Mouse (Mus musculus): ENCODE data around the gene Ube2j1. TPM values are rescaled to one million over a fixed set of nuclear protein-coding genes. Genes with fewer than 3 reads are reported as not detected.
A peak's percentile ranks its signal among the peaks of the same experiment; 100 is the strongest.
"Not testable (repeated sequence)": the region's sequence is repeated elsewhere in the genome, so short reads cannot be mapped to it uniquely, and the experiment has no call there.

Gene Ube2j1
- total RNA-seq (2021), result 59.8 and 61.4 TPM in 2 replicates
- long read RNA-seq, transcript Ube2j1-202 (8 exons, 3,530 nt), result major isoform, 21 of 45 reads
- long read RNA-seq, partial matches to known transcripts, result 4 of 45 reads
- long read RNA-seq, other reads (novel, unspliced or antisense), result 20 of 45 reads

DNA sequence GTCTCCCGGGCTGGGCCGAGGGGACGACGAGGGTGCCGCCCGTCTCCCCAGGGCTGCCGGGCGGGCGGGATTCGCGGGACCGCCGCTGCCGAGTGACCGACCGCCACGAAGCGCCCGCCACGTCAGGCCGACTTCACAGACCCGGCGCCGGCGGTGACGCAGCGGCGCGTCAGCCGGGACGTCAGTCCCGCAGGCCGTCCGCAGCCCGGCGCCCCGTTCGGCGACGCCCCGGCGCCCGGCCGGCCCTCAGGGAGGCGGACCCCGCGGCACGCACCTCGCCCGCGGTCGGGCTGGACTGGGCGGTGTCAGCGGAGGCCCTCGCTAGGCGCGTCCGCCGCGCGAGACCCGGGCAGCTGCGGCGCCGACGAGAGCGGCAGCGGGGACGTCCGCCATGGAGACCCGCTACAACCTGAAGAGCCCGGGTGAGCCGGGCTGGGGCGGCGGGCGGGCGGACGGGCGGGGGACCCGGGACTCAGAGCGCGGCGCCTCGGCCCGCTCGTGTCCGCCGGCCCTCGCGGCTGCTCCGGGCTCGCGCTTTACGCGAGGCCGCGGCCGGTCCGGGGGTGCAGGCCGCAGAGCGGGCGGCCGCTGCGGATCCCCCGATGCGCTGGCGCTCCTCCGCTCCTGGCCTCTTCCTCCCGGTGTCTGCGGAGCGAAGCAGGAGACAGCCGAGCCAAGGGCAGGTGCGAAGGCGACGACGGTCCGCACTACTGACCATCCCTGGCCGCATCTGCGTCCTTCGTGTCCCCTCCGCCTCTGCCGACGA lies at the start of gene Ube2j1:
Gene Ube2j1 (plus strand): TSS at position 222 of the 766 bp plus-strand sequence.
- peak; percentile 91 for DNase-seq

DNA sequence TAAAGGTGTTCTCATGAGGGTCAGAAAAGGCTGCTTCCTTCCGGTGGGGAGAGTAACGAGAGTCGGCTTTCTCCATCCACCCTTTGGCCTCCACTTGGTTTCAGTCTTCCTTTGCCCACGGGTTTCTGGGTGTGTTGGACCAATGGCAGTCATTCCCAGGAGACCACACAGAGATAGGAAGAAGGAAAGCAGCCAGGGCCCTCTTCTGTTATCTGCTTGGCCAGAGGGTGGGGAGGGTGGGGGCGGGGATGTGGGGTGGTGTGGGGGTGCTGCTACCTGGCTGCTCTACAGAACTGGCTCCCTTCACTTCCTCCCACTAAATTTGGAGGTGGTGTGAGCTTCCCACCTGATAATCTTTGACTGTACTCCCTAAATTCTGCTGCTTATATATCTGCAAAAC lies 49.6 kb upstream of the Ube2j1 start:
- DNase-seq, result no peak

DNA sequence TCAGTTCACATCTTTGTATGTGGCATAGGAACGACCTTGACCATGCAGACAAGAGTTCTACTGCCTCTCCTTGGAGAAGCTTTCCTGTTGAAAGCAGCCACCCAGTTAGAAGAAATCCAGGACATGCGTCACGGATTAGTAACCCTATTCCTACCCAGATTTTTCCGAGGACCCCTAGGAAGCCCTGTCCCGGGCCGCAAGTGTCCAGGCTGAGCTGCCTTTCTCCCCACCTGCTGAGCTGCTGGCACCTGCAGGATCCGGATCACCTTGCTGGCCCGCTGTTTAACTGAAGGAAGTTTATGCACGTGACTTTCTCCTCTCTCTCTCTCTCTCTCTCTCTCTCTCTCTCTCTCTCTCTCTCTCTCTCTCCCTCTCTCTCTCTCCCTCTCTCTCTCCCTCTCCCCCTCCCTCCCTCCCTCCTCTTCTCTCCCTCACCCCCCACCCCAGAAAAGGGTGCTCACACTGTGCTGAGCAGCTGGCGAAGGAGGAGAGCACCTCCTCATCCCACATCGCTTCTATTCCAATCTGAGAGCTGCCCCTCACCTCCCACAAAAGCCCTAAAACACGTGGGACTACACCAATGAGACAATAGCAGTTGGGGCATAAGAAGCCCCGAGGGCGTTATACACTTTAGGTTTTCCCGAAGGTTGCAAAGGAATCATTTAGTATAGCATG lies 49.0 kb upstream of the Ube2j1 start:
- DNase-seq, result peak; percentile 6

DNA sequence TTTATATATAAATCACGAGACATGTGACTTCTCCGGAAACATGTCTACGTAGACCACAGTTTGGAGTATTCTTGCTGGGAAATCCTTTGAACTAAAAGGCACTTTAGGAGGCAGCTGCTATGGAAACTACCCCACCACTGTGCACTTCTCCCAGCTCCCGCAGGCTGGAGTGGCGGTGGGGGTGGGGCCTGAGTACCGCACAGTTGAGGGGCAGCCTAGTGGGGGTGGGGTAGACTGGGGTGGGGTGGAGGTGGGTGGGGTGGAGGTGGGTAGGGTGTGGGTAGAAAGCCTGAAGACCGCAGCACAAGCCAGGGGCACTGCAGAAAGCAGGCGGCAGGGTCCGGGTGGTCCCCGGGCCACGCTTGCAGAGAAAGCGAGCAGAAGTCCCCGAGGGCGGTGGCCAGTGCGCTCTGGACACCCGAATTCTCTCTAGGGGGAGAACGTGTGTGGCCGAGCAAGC lies 48.5 kb upstream of the Ube2j1 start, which contains the start of gene Rragd:
Gene Rragd (plus strand): TSS at position 322 of the 460 bp plus-strand sequence.
- no peak for DNase-seq

DNA sequence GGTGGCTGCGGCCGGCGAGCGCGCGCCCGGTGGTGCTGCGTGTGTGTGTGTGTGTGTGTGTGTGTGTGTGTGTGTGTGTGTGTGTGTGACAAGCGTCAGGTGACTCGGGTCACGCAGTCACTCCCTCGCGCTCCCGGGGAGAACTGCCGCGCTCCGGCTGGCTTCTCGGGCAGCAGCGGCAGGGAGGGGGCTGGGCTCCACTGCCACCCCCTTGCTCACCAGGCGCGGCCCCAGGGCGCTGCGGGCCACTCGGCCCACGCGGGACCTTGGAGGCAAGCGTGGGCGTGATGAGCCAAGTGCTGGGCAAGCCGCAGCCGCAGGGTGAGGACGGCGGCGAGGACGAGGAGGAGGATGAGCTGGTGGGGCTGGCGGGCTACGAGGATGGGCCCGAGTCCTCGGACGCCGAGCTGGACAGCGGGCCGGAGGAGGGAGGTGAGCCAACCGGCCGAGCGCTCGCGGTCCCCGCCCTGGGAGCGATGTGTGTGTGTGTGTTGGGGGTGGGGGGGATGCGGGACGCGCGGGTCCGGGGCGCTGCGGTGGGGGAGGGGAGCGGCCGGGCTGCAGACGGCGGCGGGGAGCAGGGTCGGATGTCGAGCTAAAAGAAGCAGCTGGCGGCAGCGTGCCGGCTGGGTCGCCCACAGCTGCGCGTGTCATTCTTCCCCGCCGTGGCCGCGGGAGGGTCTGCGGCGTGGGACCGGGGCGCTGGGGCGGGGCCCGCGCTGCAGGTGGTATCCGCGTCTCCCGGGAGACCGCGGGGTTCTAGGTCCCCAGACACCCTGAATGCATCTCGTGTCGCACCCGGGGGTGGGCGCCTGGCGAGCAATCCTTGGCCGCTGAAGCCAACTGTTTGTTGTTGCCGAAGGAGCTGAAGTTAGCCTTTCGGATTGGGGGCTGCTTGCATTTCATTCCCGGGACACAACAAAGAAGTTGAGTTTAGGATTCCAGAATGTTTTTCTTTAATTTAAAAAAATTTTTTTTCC lies 47.8 kb upstream of the Ube2j1 start:
- DNase-seq, result peak; percentile 66

DNA sequence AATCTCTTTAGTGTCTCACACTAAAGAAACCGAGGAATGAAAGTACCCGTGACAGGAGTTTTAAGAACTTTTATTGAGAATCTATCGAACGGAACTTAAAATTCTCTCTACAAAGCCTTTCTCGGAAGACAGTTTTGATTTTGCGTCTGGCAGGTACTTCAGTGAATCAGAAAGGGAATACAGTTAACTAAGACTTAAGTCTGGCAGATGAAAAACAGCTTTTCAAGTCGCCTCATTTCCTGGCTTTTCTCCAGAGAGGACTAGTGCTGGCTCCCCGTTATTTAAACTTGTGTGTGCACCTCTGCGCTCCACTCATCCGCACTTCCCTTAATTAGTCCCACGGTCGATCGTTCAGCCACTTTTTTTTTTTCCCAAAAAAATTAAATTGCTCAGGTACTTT lies 47.0 kb upstream of the Ube2j1 start:
- no peak for DNase-seq

DNA sequence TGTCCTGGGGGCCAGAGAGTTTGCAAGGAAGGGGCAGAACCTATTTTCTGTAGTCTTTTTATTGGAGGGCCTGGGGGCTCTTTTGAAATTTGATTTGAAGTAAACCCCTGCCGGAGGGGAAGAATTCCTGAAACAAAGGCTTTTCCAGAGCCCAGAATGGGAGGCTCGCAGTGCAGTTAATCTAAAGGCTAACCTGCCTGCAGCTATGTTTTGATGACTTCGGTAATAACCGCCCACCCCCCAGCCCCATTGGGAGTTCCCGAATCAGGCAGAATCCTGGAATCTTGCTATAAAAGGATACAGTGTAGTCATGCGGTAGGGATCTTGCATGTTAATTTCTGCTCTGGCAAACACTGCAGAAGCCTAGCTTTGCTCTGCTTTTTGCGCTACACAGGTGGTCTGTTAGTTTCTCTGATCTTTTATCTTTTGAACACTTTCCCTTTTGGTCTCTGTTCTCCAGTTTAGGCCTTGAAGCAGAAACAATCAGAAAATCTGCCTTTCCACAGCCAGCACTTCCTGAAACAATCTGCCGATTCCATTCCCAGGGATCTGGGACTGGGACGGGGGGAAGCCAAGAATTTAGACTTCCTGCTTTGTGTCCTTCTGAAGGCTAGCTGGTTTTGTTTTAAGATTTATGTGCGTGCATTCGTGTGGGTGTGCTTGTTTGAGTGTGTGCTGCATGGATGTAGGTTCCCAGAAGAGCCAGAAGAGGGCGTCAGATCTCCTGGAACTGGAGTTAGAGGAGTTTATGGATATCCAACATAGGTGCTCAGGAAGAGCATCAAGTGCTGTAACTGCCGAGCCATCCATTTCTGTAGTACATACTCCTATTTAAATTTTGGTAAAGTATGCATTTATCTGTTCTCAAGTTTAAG lies 46.2 kb upstream of the Ube2j1 start:
- no peak for DNase-seq

DNA sequence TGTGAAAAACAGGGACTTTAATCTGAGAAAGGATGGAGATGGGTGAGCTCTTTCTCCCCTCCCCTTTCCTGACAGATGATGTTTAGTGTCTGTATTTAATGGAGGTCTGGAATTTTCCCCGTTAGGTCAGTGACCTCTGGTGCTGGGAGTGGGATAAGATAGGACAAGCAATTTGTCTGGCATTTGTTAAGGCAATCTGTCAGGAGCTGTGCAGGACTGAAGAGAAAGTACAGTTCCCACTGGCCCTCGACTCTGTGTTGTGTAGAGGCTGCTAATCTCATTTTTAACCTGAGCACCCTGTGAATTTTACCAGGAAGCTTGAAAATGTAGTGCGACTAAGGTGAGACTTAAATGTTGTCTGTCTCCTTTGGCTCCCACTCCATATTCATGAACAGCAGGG lies 45.5 kb upstream of the Ube2j1 start:
- no peak for DNase-seq

DNA sequence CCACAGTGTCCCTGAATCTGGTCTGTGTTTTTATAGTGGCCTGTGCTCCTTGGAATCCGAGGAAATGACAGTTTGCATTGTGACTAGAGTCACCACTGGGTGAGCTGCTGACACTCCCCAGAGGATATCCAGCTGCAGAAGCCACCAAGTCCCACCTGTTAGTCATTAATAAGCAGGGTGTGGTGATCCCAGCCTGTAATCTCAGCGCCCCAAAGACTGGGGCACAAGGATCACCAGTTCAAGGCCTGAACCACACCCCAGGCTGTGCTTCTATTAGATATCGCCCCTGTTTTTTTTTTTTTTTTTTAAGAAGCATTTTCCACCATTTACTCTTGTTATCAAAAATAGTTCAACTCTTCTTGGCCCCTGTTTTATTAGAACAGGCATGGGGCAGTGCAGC lies 44.2 kb upstream of the Ube2j1 start:
- DNase-seq, result no peak

DNA sequence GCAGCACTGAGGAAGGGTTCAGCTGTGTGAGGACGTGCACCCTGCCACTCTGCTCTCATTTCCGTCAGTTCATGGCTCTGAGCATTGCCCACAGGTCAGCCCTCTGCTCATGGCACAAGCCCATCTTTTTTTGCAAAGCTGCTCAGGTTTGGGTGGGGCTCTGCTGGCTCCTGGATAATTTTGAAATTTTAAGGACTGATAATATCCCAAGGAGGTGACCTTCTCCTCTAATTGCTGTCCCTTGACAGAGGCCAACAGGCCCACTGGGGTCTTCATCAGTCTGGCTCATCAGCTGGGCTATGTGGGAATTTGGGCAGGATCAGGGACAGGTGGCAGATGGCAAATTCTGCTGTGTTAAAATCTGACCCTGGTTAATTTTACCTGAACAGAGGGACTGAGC lies 41.9 kb upstream of the Ube2j1 start:
- DNase-seq, result no peak

DNA sequence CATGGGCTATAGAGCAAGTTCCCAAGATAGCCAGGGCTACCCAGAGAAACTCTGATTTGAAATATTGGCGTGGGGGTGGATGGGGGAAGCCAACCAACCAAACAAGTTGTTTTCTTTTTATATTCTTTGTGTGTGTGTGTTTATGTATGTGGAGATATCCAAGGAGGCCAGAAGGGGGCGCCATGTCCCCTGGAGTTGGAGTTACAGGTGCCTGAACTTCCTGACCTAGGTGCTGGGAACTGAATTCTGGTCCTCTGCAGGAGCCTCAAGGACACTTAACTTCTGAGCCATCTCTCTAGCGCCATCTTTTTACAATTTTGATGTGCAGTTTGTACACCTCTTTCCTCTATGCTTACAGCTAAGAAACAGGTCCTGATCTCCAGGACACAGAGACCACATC lies 37.0 kb upstream of the Ube2j1 start:
- no peak for DNase-seq

DNA sequence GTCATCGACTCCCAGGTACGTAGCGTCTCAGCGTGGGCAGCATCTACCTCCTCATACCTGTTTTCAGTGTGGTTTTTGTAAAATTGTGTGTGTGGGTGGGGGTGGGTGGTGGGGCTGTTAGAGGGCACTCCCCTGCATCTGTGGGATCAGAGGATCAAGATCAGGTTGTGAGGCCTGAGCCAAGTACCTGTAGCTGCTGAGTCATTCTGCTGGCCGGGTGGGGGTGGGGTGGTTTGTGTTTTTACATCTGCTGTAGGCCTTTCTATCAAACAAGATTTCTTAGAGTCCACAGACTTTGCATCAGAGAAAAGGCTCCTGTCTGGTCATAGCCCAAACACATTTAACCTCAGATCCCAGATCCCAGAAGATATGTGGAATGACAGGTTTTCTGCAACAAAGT lies 35.1 kb upstream of the Ube2j1 start:
- DNase-seq, result no peak

DNA sequence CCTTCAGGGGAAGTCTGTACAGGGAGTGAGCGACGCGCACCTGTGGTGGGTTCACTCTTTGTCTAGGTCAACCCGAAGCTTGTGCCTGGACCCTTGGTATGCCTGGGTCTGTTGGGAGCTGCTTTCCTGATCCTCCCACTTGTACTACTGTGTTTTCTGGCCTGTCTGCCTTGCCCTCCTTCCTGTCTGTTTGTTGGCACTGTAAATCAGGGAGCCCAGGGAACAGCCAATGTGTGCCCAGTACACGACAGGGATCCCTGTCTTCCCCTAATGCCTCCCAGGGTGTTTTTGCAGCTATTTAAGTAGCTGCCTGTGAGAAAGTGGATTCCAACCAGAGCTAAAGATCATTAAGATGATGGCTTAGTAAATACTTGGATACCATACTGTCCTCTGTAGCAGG lies 33.6 kb upstream of the Ube2j1 start:
- no peak for DNase-seq

DNA sequence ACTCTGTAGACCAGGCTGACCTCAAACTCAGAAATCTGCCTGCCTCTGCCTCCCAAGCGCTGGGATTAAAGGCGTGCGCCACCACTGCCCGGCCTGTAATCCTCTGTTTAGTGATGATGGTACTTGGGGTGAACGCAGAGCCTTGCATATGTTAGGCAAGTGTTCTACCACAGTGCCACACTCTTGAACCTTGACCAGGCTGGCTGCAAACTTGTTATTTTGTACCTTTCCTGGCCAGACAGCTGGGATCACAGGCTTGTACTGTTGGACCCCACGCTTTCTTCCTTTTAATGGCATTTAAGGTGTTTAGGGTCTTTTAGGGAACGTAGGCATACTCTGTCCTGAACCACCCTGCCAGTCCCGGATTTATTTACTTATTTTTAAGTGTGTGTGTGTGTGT lies 32.2 kb upstream of the Ube2j1 start:
- DNase-seq, result no peak

DNA sequence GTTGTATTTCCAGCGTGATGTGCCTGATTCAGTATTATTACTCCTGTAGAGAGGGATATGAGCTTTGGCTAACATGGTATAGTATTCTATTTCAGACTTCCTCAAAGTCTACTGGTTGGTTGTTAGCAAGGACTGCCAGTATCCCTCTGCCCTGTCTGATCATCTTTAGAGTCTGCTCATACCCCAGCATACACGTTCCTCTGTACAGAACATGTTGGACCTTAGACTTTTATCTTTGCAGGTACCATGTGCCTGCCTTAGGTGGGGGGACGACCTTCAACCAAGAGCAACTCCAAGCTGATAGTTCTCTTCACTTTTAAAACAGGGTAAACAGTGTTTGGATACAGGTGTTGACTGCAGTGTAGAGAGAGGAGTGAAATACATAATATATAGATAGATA lies 29.1 kb upstream of the Ube2j1 start:
- no peak for DNase-seq

DNA sequence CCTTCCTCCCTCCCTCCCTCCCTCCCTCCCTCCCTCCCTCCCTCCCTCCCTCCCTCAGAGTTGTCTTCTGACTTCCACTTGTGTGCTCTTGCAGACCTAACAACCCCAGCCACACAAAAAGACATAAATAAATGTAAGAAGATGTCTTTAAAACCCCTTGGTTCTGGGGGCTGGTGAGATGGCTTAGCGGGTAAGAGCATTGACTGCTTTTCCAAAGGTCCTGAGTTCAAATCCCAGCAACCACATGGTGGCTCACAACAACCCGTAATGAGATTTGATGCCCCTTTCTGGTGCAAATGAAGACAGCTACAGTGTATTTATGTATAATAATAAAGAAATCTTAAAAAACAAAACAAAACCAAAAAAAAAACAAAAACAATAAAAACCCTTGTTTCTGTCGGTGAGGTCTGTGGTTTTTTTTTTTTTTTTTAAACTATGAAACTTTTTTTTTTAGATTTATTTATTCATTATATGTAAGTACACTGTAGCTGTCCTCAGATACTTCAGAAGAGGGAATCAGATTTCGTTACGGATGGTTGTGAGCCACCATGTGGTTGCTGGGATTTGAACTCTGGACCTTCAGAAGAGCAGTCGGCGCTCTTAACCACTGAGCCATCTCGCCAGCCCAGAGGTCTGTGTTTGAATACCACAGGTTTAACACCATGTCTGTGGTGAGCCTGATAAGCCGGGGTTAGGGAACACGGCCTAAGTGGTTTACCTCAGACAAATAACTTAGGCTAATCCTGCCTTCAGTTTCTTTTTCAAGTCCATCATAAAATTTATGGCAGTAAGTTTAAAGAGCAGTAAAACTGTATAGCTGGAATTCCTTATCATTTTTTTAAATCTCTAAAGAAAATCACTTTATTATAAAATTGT lies 25.4 kb upstream of the Ube2j1 start:
- DNase-seq, result not testable (repeated sequence)

DNA sequence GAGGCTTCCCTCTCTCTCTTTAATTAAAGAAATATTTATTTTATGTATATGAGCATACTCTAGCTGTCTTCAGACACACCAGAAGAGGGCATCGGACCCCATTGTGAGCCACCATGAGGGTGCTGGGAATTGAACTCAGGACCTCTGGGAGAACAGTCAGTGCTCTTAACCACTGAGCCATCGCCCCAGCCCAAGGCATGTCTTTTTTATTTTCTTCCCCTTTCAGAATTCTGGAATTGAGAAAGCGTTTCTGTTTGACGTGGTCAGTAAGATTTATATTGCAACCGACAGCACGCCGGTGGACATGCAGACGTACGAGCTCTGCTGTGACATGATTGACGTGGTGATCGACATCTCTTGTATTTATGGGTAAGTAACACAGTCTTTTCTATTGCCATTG lies 24.4 kb upstream of the Ube2j1 start:
- DNase-seq, result no peak

DNA sequence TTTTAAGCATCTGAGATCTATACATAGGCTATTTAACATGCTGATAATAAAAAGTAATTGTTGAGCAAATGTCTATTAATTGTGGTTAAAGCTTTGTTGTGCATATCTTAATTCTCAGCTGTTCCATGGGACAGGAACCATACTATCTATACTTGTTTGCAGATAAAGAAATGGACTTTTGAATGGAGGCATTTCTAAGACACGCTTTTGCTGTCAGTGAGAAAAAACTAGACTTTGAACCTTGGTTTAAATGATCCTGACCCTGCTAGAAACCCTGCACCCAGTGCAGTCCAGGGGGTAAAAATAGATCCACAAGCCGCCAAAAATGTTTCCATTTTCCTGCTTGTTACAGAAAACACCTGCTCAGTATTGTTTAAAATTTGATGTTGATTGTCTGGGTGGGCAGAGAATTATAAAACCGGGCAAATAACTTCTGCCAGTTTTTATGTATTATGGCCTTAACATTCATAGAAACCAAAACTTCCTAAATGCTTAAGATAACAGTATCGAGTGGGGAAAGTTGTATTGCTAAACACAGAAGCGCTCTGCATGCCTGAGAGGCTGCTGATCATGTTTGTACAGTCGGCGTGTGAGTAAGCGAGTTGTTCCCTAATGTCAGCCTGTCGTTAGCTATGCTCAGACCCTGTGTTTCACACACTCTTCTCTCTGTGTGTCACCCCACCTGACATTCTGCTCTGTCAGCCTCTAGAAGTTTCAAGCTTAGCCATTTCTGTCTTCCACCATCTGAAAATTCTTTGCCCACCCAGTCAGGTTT lies 23.6 kb upstream of the Ube2j1 start:
- DNase-seq, result no peak

DNA sequence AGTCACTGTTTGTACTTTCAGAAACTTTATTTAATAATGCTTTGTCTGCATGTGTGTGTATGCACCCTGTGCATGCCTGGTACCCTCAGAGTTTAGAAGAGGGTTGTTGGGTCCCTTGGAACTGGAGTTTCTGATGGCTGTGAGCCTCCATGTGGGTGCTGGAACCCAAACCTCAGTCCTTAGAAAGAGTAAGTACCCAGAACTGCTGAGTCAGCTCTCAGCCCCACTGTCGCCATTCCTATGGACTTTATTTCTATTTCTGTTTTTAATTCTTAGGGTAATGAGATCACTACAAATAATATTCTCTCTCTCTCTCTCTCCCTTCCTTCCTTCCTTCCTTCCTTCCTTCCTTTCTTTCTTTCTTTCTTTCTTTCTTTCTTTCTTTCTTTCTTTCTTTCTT lies 21.1 kb upstream of the Ube2j1 start:
- no peak for DNase-seq
